Mouse (Mus musculus) neural tube, embryonic 11.5 days (tissue): ENCODE results near the gene Akt1s1. TPM values are rescaled to one million over a fixed set of nuclear protein-coding genes. Genes with fewer than 3 reads are reported as not detected.

Source experiments
- microRNA counts: library from miRNA; unstranded; fragments of <30 nt; microRNA quantifications from one replicate; lab custom pipeline; 2015
- microRNA-seq: library from miRNA; unstranded; fragments of <30 nt; microRNA quantifications from one replicate; pipeline ENCODE4, GENCODE M21; 2016
- polyA plus RNA-seq: library from polyadenylated mRNA; unstranded; fragments of >200 nt; fragmentation: Nextera tagmentation; extraction: Ambion mirVana; gene quantifications from 2 replicates; pipeline ENCODE4 v1.2.1, GENCODE M21; 2014

Gene Akt1s1
- polyA plus RNA-seq, 1 experiment from 2014 or later, result 37.2 TPM

MicroRNA genes within 50 kb of the gene (microRNA counts, 519-probe panel; counts per million panel counts)
- 171 counts per million, percentile 57 among the panel's probes with 10 or more counts for microRNA mmu-miR-707 (lab: Ali Mortazavi, UCI)

Small RNAs within 50 kb of the gene (microRNA-seq; reads per million reads assigned to microRNA genes)
- gene Mir707, result not detected

Other genes with a start within 250 kb of the Akt1s1 start
- gene Myh14, start 178.1 kb upstream of the Akt1s1 start, polyA plus RNA-seq, result 2.2 and 2.5 TPM in 2 replicates
- gene Izumo2, start 140.2 kb upstream of the Akt1s1 start, polyA plus RNA-seq, result not detected in 2 replicates
- gene Vrk3, start 100.6 kb upstream of the Akt1s1 start, polyA plus RNA-seq, result 37.5 and 41.2 TPM in 2 replicates
- gene Zfp473, start 97.9 kb upstream of the Akt1s1 start, polyA plus RNA-seq, result 2.9 and 3.2 TPM in 2 replicates
- 64.2 and 68.3 TPM in 2 replicates for gene Nup62, start 32.9 kb upstream of the Akt1s1 start, polyA plus RNA-seq
- gene Il4i1, start 32.6 kb upstream of the Akt1s1 start, polyA plus RNA-seq, result 0.65 and 1.1 TPM in 2 replicates
- gene Atf5, start 32.3 kb upstream of the Akt1s1 start, polyA plus RNA-seq, result 2.1 and 3.1 TPM in 2 replicates
- 69.3 and 93.0 TPM in 2 replicates for gene Tbc1d17, start 88 bp downstream of the Akt1s1 start, polyA plus RNA-seq
- gene Pnkp, start 8.1 kb downstream of the Akt1s1 start, polyA plus RNA-seq, result 30.2 and 30.6 TPM in 2 replicates
- gene Ptov1, start 20.8 kb downstream of the Akt1s1 start, polyA plus RNA-seq, result 418 and 419 TPM in 2 replicates
- gene Med25, start 43.7 kb downstream of the Akt1s1 start, polyA plus RNA-seq, result 87.7 and 93.1 TPM in 2 replicates
- gene Fuz, start 47.1 kb downstream of the Akt1s1 start, polyA plus RNA-seq, result 18.7 and 20.0 TPM in 2 replicates
- 92.5 and 95.0 TPM in 2 replicates for gene Ap2a1, start 80.5 kb downstream of the Akt1s1 start, polyA plus RNA-seq
- 0.27 TPM in 1 of 2 replicates, not detected in the other for gene Tsks, start 94.2 kb downstream of the Akt1s1 start, polyA plus RNA-seq
- gene Cpt1c, start 125.9 kb downstream of the Akt1s1 start, polyA plus RNA-seq, result 22.0 and 25.2 TPM in 2 replicates
- 304 and 319 TPM in 2 replicates for gene Prmt1, start 137.6 kb downstream of the Akt1s1 start, polyA plus RNA-seq
- gene Irf3, start 148.7 kb downstream of the Akt1s1 start, polyA plus RNA-seq, result 67.1 and 72.3 TPM in 2 replicates
- gene Bcl2l12, start 149.7 kb downstream of the Akt1s1 start, polyA plus RNA-seq, result 51.6 and 52.9 TPM in 2 replicates
- gene Scaf1, start 167.4 kb downstream of the Akt1s1 start, polyA plus RNA-seq, result 54.7 and 57.6 TPM in 2 replicates
- gene Rras, start 169.0 kb downstream of the Akt1s1 start, polyA plus RNA-seq, result 17.7 and 20.0 TPM in 2 replicates
- gene Prr12, start 203.9 kb downstream of the Akt1s1 start, polyA plus RNA-seq, result 12.9 and 13.2 TPM in 2 replicates
- 59.3 and 65.1 TPM in 2 replicates for gene Nosip, start 213.4 kb downstream of the Akt1s1 start, polyA plus RNA-seq
- 14.8 and 16.2 TPM in 2 replicates for gene Prrg2, start 213.7 kb downstream of the Akt1s1 start, polyA plus RNA-seq
- gene Rcn3, start 243.2 kb downstream of the Akt1s1 start, polyA plus RNA-seq, result 142 and 151 TPM in 2 replicates